Mouse (Mus musculus): Measurements from ENCODE around the gene Slc10a1. TPM values are rescaled to one million over a fixed set of nuclear protein-coding genes. Genes with fewer than 3 reads are reported as not detected.

Slc10a1 gene
- polyA plus RNA-seq, 1 experiment from 2014 or later, result 0.61 TPM

DNA sequence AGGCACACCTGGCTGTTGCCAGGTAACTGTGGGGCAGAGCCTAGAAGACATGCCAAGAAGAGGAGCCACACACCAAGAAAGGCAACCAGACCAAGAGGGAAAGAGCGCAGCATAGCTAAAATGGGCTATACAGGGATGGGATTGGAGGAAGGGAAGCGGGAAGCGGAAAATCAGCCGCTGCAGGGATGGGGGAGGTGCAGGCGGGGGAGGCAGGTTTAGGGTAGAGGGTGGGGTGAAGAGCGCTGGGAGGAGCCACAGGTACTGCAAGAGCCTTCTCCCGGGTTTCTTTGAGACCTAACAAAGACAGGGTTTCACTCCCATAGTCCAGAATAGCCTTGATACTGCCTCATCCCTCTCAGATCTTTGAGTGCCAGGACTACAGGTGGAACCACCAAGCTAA, 45.6 kb downstream of the Slc10a1 start:
- H3K9me3 ChIP-seq, result no peaks in the 10 kb centered on the region
- H3K36me3 ChIP-seq, result no peaks in the 10 kb centered on the region
- no peaks in the 10 kb centered on the region for H3K27me3 ChIP-seq
- ATAC-seq (replicated peaks), result no peak
- H3K4me1 ChIP-seq, result no peaks in the 10 kb centered on the region
- WGBS, result 9% methylated on average over 7 of the region's 7 CpGs
- peak overlapping the region; percentile 27 for H3K4me2 ChIP-seq (replicated peaks)
- no peak overlapping the region for H3K4me3 ChIP-seq
- H3K27ac ChIP-seq (replicated peaks), result no peak overlapping the region
- H3K9ac ChIP-seq (replicated peaks), result no peak overlapping the region

- Histone ChIP-seq H3K9ac (replicated peaks) (no peak overlapping the region), H3K36me3 (no peaks in the 10 kb centered on the region), H3K4me1 (no peaks in the 10 kb centered on the region), H3K4me3 (no peak overlapping the region), H3K9me3 (no peaks in the 10 kb centered on the region), H3K27ac (replicated peaks) (no peak overlapping the region), H3K27me3 (no peaks in the 10 kb centered on the region), H3K4me2 (replicated peaks) (no peak overlapping the region)
- ATAC-seq (replicated peaks), result no peak
- WGBS, result 96% methylated on average over 5 of the region's 5 CpGs
Observed at GRCm38 (mm10) chr12:80921301-80921700, 47.2 kb downstream of the Slc10a1 start.

- ATAC-seq (replicated peaks), result no peak
- no peaks in the 10 kb centered on the region for H3K4me1 ChIP-seq
- no peaks in the 10 kb centered on the region for H3K9me3 ChIP-seq
- H3K27ac ChIP-seq (replicated peaks), result no peak overlapping the region
- 63% methylated on average over 7 of the region's 7 CpGs for WGBS
- no peak overlapping the region for H3K9ac ChIP-seq (replicated peaks)
- no peaks in the 10 kb centered on the region for H3K36me3 ChIP-seq
- no peaks in the 10 kb centered on the region for H3K27me3 ChIP-seq
- H3K4me2 ChIP-seq (replicated peaks), result no peak overlapping the region
- no peak overlapping the region for H3K4me3 ChIP-seq
Observed at GRCm38 (mm10) chr12:80917764-80918163, 50.7 kb downstream of the Slc10a1 start.

GRCm38 (mm10) chr12:80909631-80910030, 58.9 kb downstream of the Slc10a1 start:
- no peak overlapping the region for H3K4me2 ChIP-seq (replicated peaks)
- no peak overlapping the region for H3K9ac ChIP-seq (replicated peaks)
- H3K27ac ChIP-seq (replicated peaks), result no peak overlapping the region
- no peaks in the 10 kb centered on the region for H3K4me1 ChIP-seq
- H3K27me3 ChIP-seq, result no peaks in the 10 kb centered on the region
- 93% methylated on average over 8 of the region's 8 CpGs for WGBS
- ATAC-seq (replicated peaks), result no peak
- H3K4me3 ChIP-seq, result no peak overlapping the region
- H3K36me3 ChIP-seq, result no peaks in the 10 kb centered on the region
- no peaks in the 10 kb centered on the region for H3K9me3 ChIP-seq

Other genes with a start within 250 kb of the Slc10a1 start
- 6.2 and 7.4 TPM in 2 replicates for gene Ccdc177, start 208.0 kb downstream of the Slc10a1 start, polyA plus RNA-seq (2015; fragmentation: Nextera tagmentation; extraction: Ambion mirVana)
- 13.9 and 14.3 TPM in 2 replicates for gene Susd6, start 178.2 kb downstream of the Slc10a1 start, polyA plus RNA-seq (2015; fragmentation: Nextera tagmentation; extraction: Ambion mirVana)
- gene Srsf5, start 23.2 kb downstream of the Slc10a1 start, polyA plus RNA-seq (2015; fragmentation: Nextera tagmentation; extraction: Ambion mirVana), result 481 and 491 TPM in 2 replicates
- 10.3 and 12.1 TPM in 2 replicates for gene Smoc1, start 58.1 kb upstream of the Slc10a1 start, polyA plus RNA-seq (2015; fragmentation: Nextera tagmentation; extraction: Ambion mirVana)

Measured in forebrain, embryonic 15.5 days (tissue).